Mouse (Mus musculus) megakaryocyte-erythroid progenitor cell, adult 5-6 weeks (primary cell): ENCODE data around the gene Zfp366. TPM values are rescaled to one million over a fixed set of nuclear protein-coding genes. Genes with fewer than 3 reads are reported as not detected.
"Not testable (repeated sequence)": the region's sequence is repeated elsewhere in the genome, so short reads cannot be mapped to it uniquely, and the experiment has no call there.

Source experiments
- ATAC-seq: replicated peaks from 2 replicates; pipeline ENCODE4 v1.8.0; 2016; ENCODE audit warnings: mild to moderate bottlenecking, inconsistent platforms; ENCODE audit not compliant: severe bottlenecking, poor library complexity, low FRiP score, low TSS enrichment
- total RNA-seq, 2 experiments: library from RNA; stranded (forward) in 1 of 2; stranded (reverse) in 1 of 2; fragments of 200-1000, 215-1000 nt in 1 of 2; fragments of >200 nt in 1 of 2; fragmentation: Nextera tagmentation in 1 of 2; gene quantifications; 2 replicates each; pipeline ENCODE4 v1.2.3; 2014 to 2017

Gene Zfp366
- total RNA-seq (2014; fragmentation: Nextera tagmentation) (not detected in 2 replicates), total RNA-seq (2017) (0.47 TPM in 1 of 2 replicates, not detected in the other)

- no peak for ATAC-seq
Observed at GRCm38 (mm10) chr13:99184155-99184886, at the start of gene Zfp366. Gene Zfp366 (plus strand): TSS chr13:99184823.

DNA sequence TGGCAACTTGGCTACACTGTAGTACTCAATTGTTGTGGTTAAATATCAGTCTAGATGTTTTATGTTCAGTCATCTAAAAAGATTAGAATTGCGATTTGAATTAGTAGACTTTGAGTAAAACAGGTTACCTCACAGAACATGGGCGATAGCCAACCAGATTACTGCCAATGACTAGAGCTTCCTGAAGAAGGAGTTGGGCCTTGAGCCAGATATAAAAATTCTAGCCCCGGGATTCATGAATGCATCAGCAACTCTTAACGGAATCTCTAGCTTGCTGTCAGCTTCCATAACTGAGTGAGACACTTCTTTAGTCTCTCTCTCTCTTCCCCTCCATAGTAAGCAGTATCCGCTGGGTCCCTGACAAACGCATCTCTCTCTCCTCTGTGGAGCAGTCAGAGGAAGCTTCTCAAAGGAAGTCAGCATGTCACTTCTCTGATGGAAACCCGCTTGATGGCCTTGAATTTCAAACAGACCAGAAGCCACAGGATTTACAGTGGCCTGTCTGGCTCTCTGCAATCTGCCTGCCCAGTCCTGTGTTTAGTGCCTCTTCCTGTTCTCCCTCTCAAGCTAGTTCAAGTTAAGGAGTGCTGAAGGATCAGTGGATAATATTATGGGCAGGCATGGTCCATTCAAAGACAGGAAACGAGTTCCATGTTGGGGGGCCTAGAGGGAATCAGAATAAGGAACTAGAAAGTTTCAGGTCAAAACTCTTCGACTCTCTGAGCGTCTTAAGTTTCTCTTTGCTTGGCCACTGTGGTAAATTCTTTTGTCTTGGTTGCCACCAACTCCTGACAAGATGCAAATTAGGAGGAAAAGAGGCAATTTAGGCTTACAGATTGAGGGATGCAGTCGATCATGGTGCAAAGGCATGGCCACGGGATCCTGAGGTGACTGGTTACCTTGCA is 46.0 kb upstream of the Zfp366 start:
- no peak for ATAC-seq

DNA sequence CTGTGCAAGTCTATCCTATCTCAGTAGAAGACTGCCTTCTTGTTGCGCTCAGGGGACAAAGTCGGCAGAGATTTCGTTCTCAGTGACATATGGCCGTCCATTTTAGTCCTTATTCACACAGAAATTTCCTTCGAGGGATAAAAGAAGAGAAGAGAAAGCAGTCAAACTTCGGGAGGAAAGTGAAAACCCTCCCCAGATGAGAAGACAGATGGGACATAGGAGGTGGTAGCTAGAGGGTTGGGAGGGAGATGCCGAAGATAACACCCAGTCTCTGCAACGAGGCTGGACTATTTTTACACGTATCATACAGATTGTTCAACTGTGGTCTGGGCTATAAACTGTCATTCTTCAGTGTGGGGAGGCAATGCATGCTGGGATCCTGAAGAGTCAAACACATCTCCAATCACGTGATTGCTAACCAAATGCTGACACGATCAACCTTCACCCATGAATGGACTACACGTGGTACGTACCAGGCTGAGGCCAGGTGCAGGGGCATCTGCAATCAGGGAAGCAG is 38.2 kb upstream of the Zfp366 start:
- no peak for ATAC-seq

- ATAC-seq, result no peak
Observed at GRCm38 (mm10) chr13:99147645-99148111, 36.9 kb upstream of the Zfp366 start.

- ATAC-seq, result no peak
Observed at GRCm38 (mm10) chr13:99149551-99150305, 34.9 kb upstream of the Zfp366 start.

GRCm38 (mm10) chr13:99150626-99151025 is 34.0 kb upstream of the Zfp366 start:
- ATAC-seq, result no peak

DNA sequence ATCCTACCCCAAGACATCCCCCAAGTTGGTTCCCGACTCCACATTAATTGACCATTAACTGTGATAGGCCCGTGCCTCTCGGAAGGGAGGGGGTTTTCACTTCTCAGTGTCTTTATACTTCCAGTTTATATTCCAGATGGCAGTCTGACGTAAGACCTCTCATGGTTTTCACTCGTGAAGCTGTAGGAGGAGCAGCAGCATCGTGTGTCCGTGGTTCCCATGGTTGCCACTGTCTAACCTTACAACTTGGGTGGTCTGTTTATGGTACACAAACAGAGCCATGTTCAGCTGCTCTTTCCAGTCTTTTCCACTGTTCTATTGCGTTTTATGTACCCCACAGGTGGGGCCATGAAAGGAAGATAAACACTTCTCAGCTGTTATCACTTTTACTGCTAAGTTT is 33.5 kb upstream of the Zfp366 start:
- no peak for ATAC-seq

- no peak for ATAC-seq
Observed at GRCm38 (mm10) chr13:99152305-99152930, 32.2 kb upstream of the Zfp366 start.

DNA sequence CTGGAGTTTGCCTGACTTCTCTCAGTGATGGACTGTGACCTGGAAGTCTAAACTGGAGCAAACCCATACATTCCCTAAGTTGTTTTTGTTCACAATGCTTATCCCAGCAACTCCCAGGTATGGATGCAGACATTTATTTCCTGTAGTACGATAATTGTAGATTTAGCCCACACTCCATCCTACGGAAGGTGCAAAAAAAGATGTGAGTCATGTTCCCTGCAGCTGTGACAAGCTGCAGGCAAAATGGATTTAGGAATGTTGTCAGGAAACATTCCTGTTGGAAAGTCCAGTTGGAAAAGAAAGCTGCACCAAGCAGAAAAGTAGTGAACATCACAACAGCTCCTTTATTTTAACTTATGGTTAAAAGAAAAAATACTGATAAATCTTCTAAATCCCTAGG is 26.9 kb upstream of the Zfp366 start:
- ATAC-seq, result no peak

- ATAC-seq, result no peak
Observed at GRCm38 (mm10) chr13:99158773-99159172, 25.9 kb upstream of the Zfp366 start.

GRCm38 (mm10) chr13:99163071-99163470 is 21.6 kb upstream of the Zfp366 start:
- ATAC-seq, result no peak

DNA sequence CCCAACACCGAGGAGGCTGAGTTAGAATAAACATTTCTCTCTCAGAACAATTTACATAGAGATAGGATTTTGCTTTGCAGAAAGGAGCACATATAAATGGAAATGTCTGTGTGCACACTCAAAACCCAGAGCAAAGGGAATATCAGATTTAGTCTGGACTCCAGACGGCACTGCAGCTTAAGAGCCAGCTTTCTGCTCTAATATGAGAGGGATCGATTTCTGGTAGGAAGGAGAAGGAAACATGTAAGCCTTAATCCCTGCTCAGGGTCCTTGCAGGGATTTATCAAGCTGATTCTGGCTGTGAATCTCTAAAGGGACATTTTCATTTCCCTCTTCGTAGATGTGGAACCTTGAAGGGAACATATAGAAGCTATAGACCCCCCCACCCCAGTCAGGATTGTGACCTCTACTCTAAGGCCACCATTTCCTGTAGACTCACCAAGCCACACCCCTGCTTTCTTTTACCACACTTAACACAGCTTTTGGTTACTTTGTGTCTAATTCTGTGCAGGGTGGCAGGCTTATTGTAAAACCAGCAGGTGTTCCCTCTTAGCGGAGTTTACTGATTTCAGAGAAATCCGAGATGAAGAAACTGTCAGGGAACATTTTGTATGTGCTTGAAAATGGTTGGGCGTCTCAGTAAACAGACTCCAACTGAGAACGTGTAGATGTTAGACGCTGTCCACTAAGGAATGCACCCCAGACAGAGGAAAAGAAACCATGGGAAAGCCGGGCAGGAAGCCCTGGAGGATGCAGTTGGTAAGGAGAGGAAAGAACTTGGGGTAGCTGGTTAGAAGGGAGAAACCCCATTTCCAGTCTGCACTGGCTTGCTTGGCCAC is 20.9 kb upstream of the Zfp366 start:
- no peak for ATAC-seq

DNA sequence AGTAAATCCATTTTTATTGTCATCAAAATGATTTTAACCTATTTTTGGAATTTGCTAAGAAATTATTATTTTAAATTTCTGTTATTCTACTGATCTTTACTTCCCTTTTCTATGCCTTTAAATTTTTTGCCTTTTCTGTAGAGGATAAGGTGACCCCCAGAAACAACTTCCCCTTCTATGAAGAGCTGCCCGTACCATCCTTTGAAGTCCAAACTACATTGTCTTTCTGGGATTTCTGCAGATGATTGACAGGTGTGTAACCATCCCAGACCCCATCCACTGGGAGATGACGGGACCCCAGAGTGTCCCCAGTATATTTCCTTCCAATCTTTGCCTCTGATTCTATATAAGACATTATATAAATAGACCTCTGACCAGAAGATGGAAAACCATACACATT is 20.3 kb upstream of the Zfp366 start:
- no peak for ATAC-seq

DNA sequence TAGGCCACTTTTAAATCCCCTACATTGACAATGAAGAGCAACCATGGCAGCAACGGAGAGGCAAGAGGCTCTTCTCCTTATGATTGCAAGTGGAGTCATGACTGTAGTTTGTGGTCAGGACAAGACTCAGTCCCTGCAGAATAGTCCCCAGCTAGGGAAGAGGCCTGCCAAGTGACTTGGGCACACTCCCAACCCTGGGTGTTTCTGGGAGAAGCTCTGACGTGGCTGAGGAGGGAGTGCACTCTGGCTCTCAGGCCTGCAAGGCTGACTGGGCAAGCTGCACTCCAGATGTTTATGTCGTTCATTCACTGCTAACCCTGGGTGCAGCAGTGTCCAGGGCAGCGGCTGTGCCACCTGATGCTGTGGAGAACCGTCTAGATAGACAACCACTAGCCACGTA is 15.2 kb upstream of the Zfp366 start:
- no peak for ATAC-seq

DNA sequence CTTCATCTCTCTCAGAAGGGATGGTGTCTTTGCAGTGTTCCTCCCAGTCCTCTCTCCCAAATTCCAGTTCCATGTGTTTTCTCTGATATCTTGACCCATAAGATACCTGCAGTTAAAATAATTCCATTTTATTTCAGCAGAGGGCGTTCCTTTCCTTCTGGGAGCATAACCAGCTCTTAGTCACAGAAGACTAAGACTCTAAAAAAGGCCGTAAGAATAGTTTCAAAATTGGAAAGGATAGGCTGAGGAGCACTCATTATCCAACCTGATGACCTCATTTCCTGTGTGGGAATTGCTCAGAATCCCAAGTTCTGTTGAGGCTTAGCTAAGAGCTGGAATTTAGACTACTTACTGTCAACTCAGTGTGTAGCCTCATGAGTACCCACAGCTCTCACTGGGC is 14.3 kb upstream of the Zfp366 start:
- ATAC-seq, result no peak

DNA sequence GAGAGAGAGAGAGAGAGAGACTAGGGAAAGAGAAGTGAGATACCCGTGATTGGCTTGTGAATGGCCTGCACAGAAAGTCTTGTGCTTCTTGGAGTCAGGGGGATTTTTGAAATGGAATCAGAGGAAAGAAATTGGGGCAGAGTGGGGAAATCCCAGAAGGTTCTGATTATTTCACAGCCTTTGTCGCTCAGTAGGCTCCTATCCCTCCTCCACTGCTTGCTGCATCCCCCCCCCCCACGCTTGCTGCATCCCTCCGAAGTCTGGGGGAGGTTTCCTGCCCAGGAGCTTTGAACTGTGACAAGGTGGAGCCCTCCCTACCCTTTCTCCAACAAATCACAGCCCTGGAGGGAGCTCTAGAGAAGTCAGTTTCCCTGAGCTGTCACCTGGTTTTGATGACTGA is 10.8 kb upstream of the Zfp366 start:
- no peak for ATAC-seq

DNA sequence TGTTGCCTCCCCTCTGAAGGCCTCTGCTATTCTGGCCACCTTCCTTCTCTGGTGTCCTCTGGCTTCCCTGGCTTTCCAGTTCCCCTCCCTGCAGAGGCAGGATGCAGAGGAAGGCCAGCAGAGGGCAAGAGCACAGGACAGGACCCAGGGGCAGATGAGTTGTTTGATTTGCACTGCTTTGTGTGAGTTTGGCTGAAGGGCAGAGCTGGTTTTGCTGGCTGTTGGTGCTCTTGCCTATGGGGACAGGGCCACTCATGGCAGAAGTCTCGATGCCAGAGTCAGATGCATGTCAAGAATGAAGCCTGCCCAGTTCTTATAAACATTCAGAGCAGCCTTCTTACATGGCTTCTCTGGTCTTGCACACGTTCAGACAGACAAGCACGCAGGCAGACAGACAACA is 1.8 kb upstream of the Zfp366 start:
- ATAC-seq, result not testable (repeated sequence)

DNA sequence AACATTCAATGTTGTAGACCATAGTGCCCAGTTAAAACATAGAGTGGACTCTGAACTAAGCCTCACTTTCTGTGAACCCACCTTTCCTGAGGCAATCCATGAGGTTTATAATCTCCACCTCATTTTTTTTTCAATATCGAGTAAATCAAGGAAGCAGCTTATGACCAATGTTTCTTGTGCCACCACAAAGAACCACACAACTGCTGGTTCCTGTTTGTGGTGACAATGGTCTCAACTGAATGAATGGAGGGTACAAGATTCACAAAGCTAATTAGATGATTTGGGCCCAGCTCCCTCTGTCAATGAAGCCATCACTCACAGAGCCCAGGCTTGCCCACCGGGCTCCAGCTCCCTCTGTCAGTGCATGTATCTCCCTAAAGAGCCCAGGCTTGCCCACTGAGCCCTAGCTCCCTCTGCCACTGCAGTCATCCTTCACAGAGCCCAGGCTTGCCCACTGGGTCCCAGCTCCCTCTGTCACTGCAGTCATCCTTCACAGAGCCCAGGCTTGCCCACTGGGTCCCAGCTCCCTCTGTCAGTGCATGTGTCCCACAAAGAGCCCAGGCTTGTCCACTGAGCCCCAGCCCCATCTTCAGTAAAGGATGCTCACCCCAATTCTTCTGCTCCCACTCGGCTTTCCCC is 1.2 kb upstream of the Zfp366 start:
- no peak for ATAC-seq
